Mouse (Mus musculus): ENCODE measurements around the gene Znhit2.
"Not testable (repeated sequence)": the region's sequence is repeated elsewhere in the genome, so short reads cannot be mapped to it uniquely, and the experiment has no call there.

Znhit2 gene

GRCm38 (mm10) chr19:6061021-6061533, at the start of gene Znhit2:
TSS of gene Znhit2 (plus strand) at chr19:6061192.
- peak; percentile 95 for DNase-seq

- no peak for DNase-seq
These were observed 47.3 kb upstream of the Znhit2 start for GRCm38 (mm10) chr19:6013691-6014090.

- peak; percentile 60 for DNase-seq
These were observed 45.9 kb upstream of the Znhit2 start for GRCm38 (mm10) chr19:6014991-6015510.

- DNase-seq, result peak; percentile 77
These were observed 45.3 kb upstream of the Znhit2 start, which contains the start of gene Capn1 for GRCm38 (mm10) chr19:6015511-6016315. TSS of gene Capn1 (minus strand) at chr19:6015897.

- no peak for DNase-seq
These were observed 44.5 kb upstream of the Znhit2 start for GRCm38 (mm10) chr19:6016532-6016931.

- DNase-seq, result peak; percentile 94
These were observed 42.6 kb upstream of the Znhit2 start for GRCm38 (mm10) chr19:6018142-6019089.

GRCm38 (mm10) chr19:6020276-6020675, 40.7 kb upstream of the Znhit2 start:
- no peak for DNase-seq

- no peak for DNase-seq
These were observed 37.9 kb upstream of the Znhit2 start for GRCm38 (mm10) chr19:6023059-6023458.

GRCm38 (mm10) chr19:6023930-6024329, 37.1 kb upstream of the Znhit2 start:
- DNase-seq, result no peak

GRCm38 (mm10) chr19:6028991-6029390, 32.0 kb upstream of the Znhit2 start:
- DNase-seq, result peak; percentile 23

GRCm38 (mm10) chr19:6029426-6029825, 31.6 kb upstream of the Znhit2 start:
- DNase-seq, result no peak

GRCm38 (mm10) chr19:6030520-6031280, 30.3 kb upstream of the Znhit2 start:
- no peak for DNase-seq

- no peak for DNase-seq
These were observed 24.9 kb upstream of the Znhit2 start for GRCm38 (mm10) chr19:6035966-6036585.

- no peak for DNase-seq
These were observed 23.3 kb upstream of the Znhit2 start for GRCm38 (mm10) chr19:6037695-6038094.

- DNase-seq, result no peak
These were observed 22.7 kb upstream of the Znhit2 start for GRCm38 (mm10) chr19:6038326-6038725.

GRCm38 (mm10) chr19:6040002-6040401, 21.0 kb upstream of the Znhit2 start:
- no peak for DNase-seq

- no peak for DNase-seq
These were observed 18.7 kb upstream of the Znhit2 start for GRCm38 (mm10) chr19:6042293-6042692.

- not testable (repeated sequence) for DNase-seq
These were observed 16.9 kb upstream of the Znhit2 start for GRCm38 (mm10) chr19:6044102-6044501.

- DNase-seq, result no peak
These were observed 15.4 kb upstream of the Znhit2 start for GRCm38 (mm10) chr19:6045366-6046293.

GRCm38 (mm10) chr19:6046294-6047153, 14.5 kb upstream of the Znhit2 start, which contains the start of gene Syvn1:
TSS of gene Syvn1 (plus strand) at chr19:6046576.
- DNase-seq, result peak; percentile 88

Data from lung, postnatal 14 days (tissue).